Mouse (Mus musculus): ENCODE results near the gene Vmn1r220.

- no peak for TF ChIP-seq POLR2A (IDR thresholded peaks at IDR 0.05; ENCODE audit: insufficient read length, low read depth)
- TF ChIP-seq USF1 (IDR thresholded peaks at IDR 0.05; ENCODE audit: low read depth) = no peak
- TF ChIP-seq E2F4 (IDR thresholded peaks at IDR 0.05; ENCODE audit: insufficient read depth) = no peak
- TF ChIP-seq POLR2AphosphoS2 (IDR thresholded peaks at IDR 0.05; ENCODE audit: insufficient read length, low read depth) = no peak
- TF ChIP-seq TCF3 (IDR thresholded peaks at IDR 0.05; ENCODE audit: insufficient read length, low read depth) = no peak
- TF ChIP-seq CEBPB (IDR thresholded peaks at IDR 0.05; ENCODE audit: insufficient read depth, poor library complexity, severe bottlenecking) = no peak
- no peak for TF ChIP-seq TCF12 (IDR thresholded peaks at IDR 0.05; ENCODE audit: insufficient read depth, poor library complexity, severe bottlenecking)
These were observed 29.9 kb downstream of the Vmn1r220 start for GRCm38 (mm10) chr13:23157848-23158247.

Measured in myocyte (in vitro differentiated cells).